In the genomic region with DNA sequence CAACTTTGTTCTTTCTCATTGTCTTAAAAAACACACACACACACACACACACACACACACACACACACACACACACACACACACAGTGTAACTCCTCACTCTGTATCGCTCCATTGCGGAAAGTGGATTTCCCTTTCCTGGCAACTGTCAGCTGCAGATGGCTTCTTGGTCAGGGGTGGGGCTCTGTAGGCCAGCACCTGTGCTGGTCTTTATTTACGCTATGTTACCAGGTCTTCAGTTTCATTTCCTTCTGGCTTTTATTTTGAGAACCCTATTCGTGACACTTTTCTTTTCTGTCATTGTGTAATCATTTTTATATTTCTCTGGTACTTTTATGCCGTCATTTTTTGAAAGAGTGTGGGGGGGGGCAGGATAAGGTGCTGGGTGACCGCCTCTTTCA, we compare ENCODE assay signal across 19 mouse cellular contexts. TPM values are rescaled to one million over a fixed set of nuclear protein-coding genes. Genes with fewer than 3 reads are reported as not detected.
DNase-seq lines count a peak whose midpoint lies in the region; ATAC-seq and TF ChIP-seq lines count a peak whose summit lies in the region.
"Had no signal": no experiment of that assay in that cellular context is flagged by ENCODE, and none has a peak within 500 bp of the region (broad histone marks: within the 10 kb centered on the region; RNA-seq: fewer than 3 reads in every experiment).

No protein-coding gene starts in this region.

- H3K27me3 ChIP-seq in hindbrain, postnatal 0 days (ENCODE audit: insufficient read depth, low read length): no peaks in the 10 kb centered on the region
- no peaks in the 10 kb centered on the region for H3K27me3 ChIP-seq in hindbrain, embryonic 14.5 days (ENCODE audit: control insufficient read depth, insufficient read depth, low read length)
- no peaks in the 10 kb centered on the region for H3K27me3 ChIP-seq in myocyte (ENCODE audit: control insufficient read depth, insufficient read depth, insufficient read length)
- H3K27me3 ChIP-seq: embryonic facial prominence, embryonic 13.5 days; heart, embryonic 15.5 days; hindbrain, embryonic 12.5 days; midbrain, embryonic 13.5 days had no signal

- no peak overlapping the region for H3ac ChIP-seq in myocyte (ENCODE audit: control insufficient read depth, insufficient read length)

- H3K9me3 ChIP-seq in hindbrain, postnatal 0 days (ENCODE audit: low read length): no peaks in the 10 kb centered on the region
- H3K9me3 ChIP-seq in hindbrain, embryonic 14.5 days (ENCODE audit: control insufficient read depth, low read length): no peaks in the 10 kb centered on the region
- H3K9me3 ChIP-seq: embryonic facial prominence, embryonic 13.5 days; forebrain, embryonic 10.5 days; heart, embryonic 15.5 days; hindbrain, embryonic 12.5 days; midbrain, embryonic 13.5 days had no signal

- ATAC-seq in hindbrain, postnatal 0 days: no peak
- no peak for ATAC-seq in hindbrain, embryonic 14.5 days (ENCODE audit: low FRiP score)
- ATAC-seq: intestine, embryonic 16.5 days; midbrain, embryonic 13.5 days had no signal

- 77% methylated on average over 6 of the region's 6 CpGs for WGBS in hindbrain, postnatal 0 days
- 92% methylated on average over 6 of the region's 6 CpGs for WGBS in hindbrain, embryonic 14.5 days

- no peak overlapping the region for H3K4me3 ChIP-seq in hindbrain, postnatal 0 days (ENCODE audit: low read length)
- H3K4me3 ChIP-seq in hindbrain, embryonic 14.5 days (replicated peaks; ENCODE audit: low read length): no peak overlapping the region
- no peak overlapping the region for H3K4me3 ChIP-seq in myocyte
- H3K4me3 ChIP-seq: embryonic facial prominence, embryonic 13.5 days; forebrain, embryonic 10.5 days; heart, embryonic 15.5 days; hindbrain, embryonic 12.5 days; midbrain, embryonic 13.5 days had no signal

- peak; percentile 39 for DNase-seq in hindbrain, postnatal 0 days (ENCODE audit: low spot score)
- DNase-seq in hindbrain, embryonic 14.5 days (ENCODE audit: low spot score): no peak
- peak; percentile 61 to 64 for DNase-seq in B cell, adult 2 months
- DNase-seq in cerebellum, adult 9-11 months: peak; percentile 40
- no peak for DNase-seq in frontal cortex, postnatal 10 days (ENCODE audit: low spot score in 2 of 2)
- DNase-seq in c-Kit-positive CD71-positive TER-119-positive erythroid progenitor cells, embryonic 14.5 days (ENCODE audit: low spot score): no peak
- no peak for DNase-seq in kidney, adult 18-20 months
- DNase-seq: adrenal gland, postnatal 10 days; kidney, postnatal 10 days; lung, adult 18-20 months; right cerebral cortex, postnatal 25 days had no signal

- no peak overlapping the region for H3K27ac ChIP-seq in hindbrain, postnatal 0 days
- H3K27ac ChIP-seq in hindbrain, embryonic 14.5 days: no peak overlapping the region
- H3K27ac ChIP-seq: forebrain, embryonic 10.5 days; heart, embryonic 15.5 days; hindbrain, embryonic 12.5 days; macrophage; midbrain, embryonic 13.5 days had no signal

- TF ChIP-seq POLR2A in myocyte (IDR thresholded peaks at IDR 0.05; ENCODE audit: insufficient read length, low read depth): no peak

- H3K79me2 ChIP-seq in myocyte (ENCODE audit: control insufficient read depth, insufficient read depth): no peaks in the 10 kb centered on the region

- no peak overlapping the region for H3K4me2 ChIP-seq in hindbrain, postnatal 0 days (ENCODE audit: low read depth, low read length)
- H3K4me2 ChIP-seq in hindbrain, embryonic 14.5 days (replicated peaks): no peak overlapping the region
- H3K4me2 ChIP-seq in myocyte (ENCODE audit: low read depth): peak overlapping the region; percentile 44
- H3K4me2 ChIP-seq: embryonic facial prominence, embryonic 13.5 days; heart, embryonic 15.5 days; hindbrain, embryonic 12.5 days; midbrain, embryonic 13.5 days had no signal

- H3K4me1 ChIP-seq in hindbrain, postnatal 0 days (ENCODE audit: insufficient read depth, low read length): no peaks in the 10 kb centered on the region
- no peaks in the 10 kb centered on the region for H3K4me1 ChIP-seq in hindbrain, embryonic 14.5 days (replicated peaks; ENCODE audit: control insufficient read depth, insufficient read depth, low read length)
- H3K4me1 ChIP-seq: forebrain, embryonic 10.5 days; heart, embryonic 15.5 days; hindbrain, embryonic 12.5 days; midbrain, embryonic 13.5 days had no signal

- H3K9ac ChIP-seq in hindbrain, postnatal 0 days (replicated peaks; ENCODE audit: low read length): no peak overlapping the region
- no peak overlapping the region for H3K9ac ChIP-seq in hindbrain, embryonic 14.5 days
- H3K9ac ChIP-seq: heart, embryonic 15.5 days; hindbrain, embryonic 12.5 days; midbrain, embryonic 13.5 days had no signal

- peaks cover 31% of the 10 kb centered on the region; the same call in 1 of the 2 replicates for H3K36me3 ChIP-seq in hindbrain, postnatal 0 days (ENCODE audit: insufficient read depth, low read length)
- peaks cover 64% of the 10 kb centered on the region for H3K36me3 ChIP-seq in hindbrain, embryonic 14.5 days (replicated peaks; ENCODE audit: control insufficient read depth, insufficient read depth)
- peaks cover 16% of the 10 kb centered on the region for H3K36me3 ChIP-seq in myocyte (ENCODE audit: control insufficient read depth, insufficient read depth)

- TF ChIP-seq CTCF in hindbrain, postnatal 0 days (IDR thresholded peaks at IDR 0.05; ENCODE audit: low read depth): no peak

TF ChIP-seq in myocyte, 11 proteins besides CTCF, POLR2A, EP300 and RAD21:
- TF ChIP-seq MYOG (IDR thresholded peaks at IDR 0.05; ENCODE audit: control insufficient read depth in 1 of 3, insufficient read depth in 1 of 3, insufficient read length in 2 of 3, low read depth in 2 of 3) (peak; percentile 30 to 88 (median 65)), E2F4 (IDR thresholded peaks at IDR 0.05; ENCODE audit: insufficient read depth) (no peak), CEBPB (IDR thresholded peaks at IDR 0.05; ENCODE audit: insufficient read depth, poor library complexity, severe bottlenecking) (no peak), TCF12 (IDR thresholded peaks at IDR 0.05; ENCODE audit: insufficient read depth, poor library complexity, severe bottlenecking) (peak; percentile 66), TCF3 (IDR thresholded peaks at IDR 0.05; ENCODE audit: insufficient read length, low read depth) (peak; percentile 19), USF1 (IDR thresholded peaks at IDR 0.05; ENCODE audit: low read depth) (no peak), MYOD1 (IDR thresholded peaks at IDR 0.05; ENCODE audit: control insufficient read depth in 1 of 3, insufficient read length in 2 of 3, low read depth in 2 of 3) (peak; percentile 47 to 89 (median 58)), REST (IDR thresholded peaks at IDR 0.05; ENCODE audit: insufficient read depth, insufficient read length) (no peak), MAX (IDR thresholded peaks at IDR 0.05; ENCODE audit: low read depth) (no peak)

RNA-seq across cellular contexts. Expression of gene Cse1l, which starts 30.3 kb away (rescaled TPM):
- total RNA-seq in hindbrain, postnatal 0 days (2014; rRNA removed): 66.1 and 78.7 TPM in 2 replicates
- polyA plus RNA-seq in hindbrain, postnatal 0 days (2015; fragmentation: Nextera tagmentation; extraction: Ambion mirVana): 68.1 and 71.2 TPM in 2 replicates
- polyA plus RNA-seq in hindbrain, embryonic 14.5 days (2014; fragmentation: Nextera tagmentation; extraction: Ambion mirVana): 112 and 133 TPM in 2 replicates
- polyA plus RNA-seq in myocyte (2012; fragmentation: generic; extraction: Trizol): 26.7 TPM

Comparison
In these comparisons a context has a peak if more than half of its experiments do, and no peak if none do; other contexts are left out.
1. DNase-seq: peak in hindbrain, postnatal 0 days (single experiment), B cell, adult 2 months (2 of 2) and cerebellum, adult 9-11 months (single experiment); none in hindbrain, embryonic 14.5 days (single experiment), frontal cortex, postnatal 10 days (0 of 2), c-Kit-positive CD71-positive TER-119-positive erythroid progenitor cells, embryonic 14.5 days (single experiment) and kidney, adult 18-20 months (single experiment).